Mouse (Mus musculus) brain, adult 10 weeks (tissue): ENCODE measurements around the gene Chd5. TPM values are rescaled to one million over a fixed set of nuclear protein-coding genes. Genes with fewer than 3 reads are reported as not detected.

Experiments used
- polyA plus RNA-seq: library from polyadenylated mRNA; stranded (reverse); fragments of 350-450 nt; fragmentation: Illumina TruSeq; extraction: RNeasy Lipid Tissue Mini Kit (QIAGEN cat#74804); gene quantifications from one replicate; pipeline ENCODE4 v1.2.3, GENCODE M21; 2015; ENCODE audit warnings: low read depth, low replicate concordance

Chd5 gene
- 71.6 TPM for polyA plus RNA-seq

GRCm38 (mm10) chr4:152338419-152339292 is at the start of gene Chd5:
Chd5 (plus strand) TSS chr4:152338651.

DNA sequence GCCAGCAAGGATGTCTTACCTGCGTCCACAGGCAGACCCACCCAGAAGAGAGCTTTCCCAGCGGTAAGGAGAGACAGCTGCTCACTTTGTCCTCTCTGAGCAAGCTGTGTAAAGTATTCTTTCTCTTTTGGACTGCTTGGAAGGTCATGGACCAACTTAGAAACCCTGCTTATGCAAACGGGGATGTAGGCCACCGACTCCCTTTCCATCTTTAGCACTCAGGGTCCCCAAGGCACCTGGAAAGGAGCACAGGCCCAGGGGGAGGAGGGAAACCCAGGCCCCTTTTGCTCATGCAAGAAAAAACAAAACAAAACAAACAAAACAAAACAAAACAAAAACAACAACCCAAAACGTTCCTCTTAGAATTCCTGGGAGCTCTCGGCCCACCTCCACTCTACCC is 46.9 kb upstream of the Chd5 start, which contains the start of gene Hes3:
Gene Hes3 (minus strand): TSS at position 101 of the 400 bp plus-strand sequence.

GRCm38 (mm10) chr4:152296874-152297861 is 41.3 kb upstream of the Chd5 start, which contains the start of gene Icmt:
Icmt (plus strand) TSS chr4:152297227.

GRCm38 (mm10) chr4:152318517-152319234 is 19.8 kb upstream of the Chd5 start, which contains the start of gene Rnf207:
Rnf207 (minus strand) TSS chr4:152318993.

DNA sequence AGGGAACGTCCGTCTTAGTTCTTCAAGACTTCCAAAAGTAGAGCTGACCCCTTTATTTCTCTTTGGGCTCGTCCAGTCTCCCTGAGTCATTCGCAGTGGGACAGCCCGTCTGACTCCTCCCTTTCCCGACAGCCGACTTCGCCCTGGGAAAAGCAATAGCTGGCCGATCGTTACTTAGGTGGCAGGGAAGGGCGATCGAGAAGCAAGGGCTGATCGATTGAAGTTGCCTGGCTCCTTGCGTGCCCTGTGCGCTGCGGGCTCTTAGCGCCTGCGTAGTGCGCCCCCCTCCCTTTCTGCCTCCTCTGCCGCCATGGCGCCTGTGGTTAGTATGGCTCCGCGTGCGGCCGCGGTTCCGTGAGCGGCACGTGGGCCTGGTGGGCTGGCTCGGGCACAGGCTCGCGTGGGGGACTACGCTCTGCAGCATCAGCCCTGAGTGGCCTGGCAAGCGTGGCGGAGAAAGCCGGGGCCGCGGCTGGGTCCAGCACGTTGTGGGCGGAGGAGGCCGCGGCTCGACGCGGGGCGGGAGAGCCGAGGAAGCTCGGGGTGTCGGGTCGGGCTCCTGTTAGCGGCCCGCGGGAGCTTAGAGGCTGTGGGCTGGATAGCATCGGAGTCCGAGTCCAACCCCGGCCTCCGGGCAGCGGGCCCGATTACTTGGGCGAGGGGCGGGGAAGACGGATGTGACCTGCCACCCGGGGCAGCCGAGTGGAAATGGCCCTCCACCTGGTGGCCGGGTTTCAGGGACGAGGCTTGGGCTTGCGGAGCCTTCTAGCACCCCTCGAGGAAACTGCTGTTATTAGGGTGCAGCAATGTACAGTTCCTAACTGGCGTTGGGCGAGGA is 12.7 kb upstream of the Chd5 start, which contains the start of gene Rpl22:
Gene Rpl22 (plus strand): TSS at position 169 of the 838 bp plus-strand sequence.

Other genes with a start within 250 kb of the Chd5 start
- gene Tnfrsf25, start 222.7 kb upstream of the Chd5 start, polyA plus RNA-seq: 8.8 TPM
- 1.9 TPM for gene Espn, start 186.3 kb upstream of the Chd5 start, polyA plus RNA-seq
- not detected for gene Hes2, start 179.8 kb upstream of the Chd5 start, polyA plus RNA-seq
- 442 TPM for gene Acot7, start 160.5 kb upstream of the Chd5 start, polyA plus RNA-seq
- 15.5 TPM for gene Gpr153, start 64.4 kb upstream of the Chd5 start, polyA plus RNA-seq
- gene Hes3, start 47.0 kb upstream of the Chd5 start, polyA plus RNA-seq: 0.33 TPM
- 34.6 TPM for gene Icmt, start 41.4 kb upstream of the Chd5 start, polyA plus RNA-seq
- 9.3 TPM for gene Rnf207, start 19.7 kb upstream of the Chd5 start, polyA plus RNA-seq
- 340 TPM for gene Rpl22, start 12.9 kb upstream of the Chd5 start, polyA plus RNA-seq
- gene Nphp4, start 138.1 kb downstream of the Chd5 start, polyA plus RNA-seq: 6.6 TPM
- gene Kcnab2, start 139.2 kb downstream of the Chd5 start, polyA plus RNA-seq: 263 TPM